In genomic region chr2:31749046-31749709, GRCm38 (mm10) we compare ENCODE assay signal across 9 mouse cellular contexts.
DNase-seq lines count a peak whose midpoint lies in the region; ATAC-seq and TF ChIP-seq lines count a peak whose summit lies in the region.
"Had no signal": no experiment of that assay in that cellular context is flagged by ENCODE, and none has a peak within 500 bp of the region (broad histone marks: within the 10 kb centered on the region; RNA-seq: fewer than 3 reads in every experiment).

No protein-coding gene starts in this region.

- no peak overlapping the region for H3K27ac ChIP-seq in liver, embryonic 15.5 days (replicated peaks)
- H3K27ac ChIP-seq: macrophage had no signal

- H3K4me3 ChIP-seq in lung, adult 2 months (replicated peaks; ENCODE audit: extremely low read depth, low read depth, low read length), result no peak overlapping the region
- H3K4me3 ChIP-seq in liver, embryonic 15.5 days (replicated peaks), result no peak overlapping the region

- 0 out of 2 replicates have a peak overlapping the region, but pooled peaks have one; percentile 6 for H3K4me2 ChIP-seq in liver, embryonic 15.5 days

- no peak for TF ChIP-seq CTCF in lung, adult 2 months (IDR thresholded peaks at IDR 0.05; ENCODE audit: insufficient read depth, low read length)

- 0 out of 2 replicates have a peak, but pooled peaks have one; percentile 34 for ATAC-seq in liver, embryonic 15.5 days (ENCODE audit: insufficient read depth)

- intact Hi-C loops in heart, postnatal 10 days (cut with DNase I), result no loop called here

- no peaks in the 10 kb centered on the region for H3K36me3 ChIP-seq in liver, embryonic 15.5 days (replicated peaks)

- H3K27me3 ChIP-seq in liver, embryonic 15.5 days, result no peaks in the 10 kb centered on the region

- WGBS in lung, adult 2 months, result 30% methylated on average over 10 of the region's 10 CpGs
- WGBS in liver, embryonic 15.5 days (ENCODE audit: insufficient replicate concordance), result 50% methylated on average over 10 of the region's 10 CpGs

- H3K9me3 ChIP-seq in liver, embryonic 15.5 days (replicated peaks), result no peaks in the 10 kb centered on the region

- peak; percentile 18 to 53 for DNase-seq in lung, adult 18-20 months
- DNase-seq in lung, adult 2 months, result no peak
- DNase-seq in embryo, embryonic 11 days, result peak; percentile 82
- DNase-seq in heart, postnatal 10 days, result peak; percentile 62 to 68
- no peak for DNase-seq in cerebellum, postnatal 14 days
- DNase-seq in layer of hippocampus, postnatal 10 days (ENCODE audit: low spot score in 2 of 2), result no peak
- DNase-seq in left cerebral cortex, adult 11 months (ENCODE audit: low spot score), result no peak

- H3K9ac ChIP-seq in liver, embryonic 15.5 days, result no peak overlapping the region

- TF ChIP-seq POLR2A in lung, adult 2 months (IDR thresholded peaks at IDR 0.05; ENCODE audit: borderline replicate concordance, extremely low read depth, low read depth, low read length), result no peak

- H3K4me1 ChIP-seq in lung, adult 2 months (ENCODE audit: control insufficient read depth, insufficient read depth, low read length), result peaks cover 8% of the 10 kb centered on the region; the same call in 1 of the 2 replicates
- peaks cover 35% of the 10 kb centered on the region for H3K4me1 ChIP-seq in liver, embryonic 15.5 days (replicated peaks)

Comparison
In these comparisons a context has a peak if more than half of its experiments do, and no peak if none do; other contexts are left out.
1. DNase-seq: peak in lung, adult 18-20 months (2 of 2), embryo, embryonic 11 days (single experiment) and heart, postnatal 10 days (2 of 2); none in lung, adult 2 months (single experiment), cerebellum, postnatal 14 days (0 of 2), layer of hippocampus, postnatal 10 days (0 of 2) and left cerebral cortex, adult 11 months (single experiment).